Mouse (Mus musculus) midbrain, embryonic 10.5 days (tissue): ENCODE results near the gene Yaf2. TPM values are rescaled to one million over a fixed set of nuclear protein-coding genes. Genes with fewer than 3 reads are reported as not detected.
"Not testable (repeated sequence)": the region's sequence is repeated elsewhere in the genome, so short reads cannot be mapped to it uniquely, and the experiment has no call there.

Experiments
- DNase-seq: peaks from one replicate; pipeline ENCODE4 v3.0.0-alpha.2; 2017; ENCODE audit warnings: low spot score
- H3K27ac ChIP-seq: fragments of 300-500 bp; sonication (generic); replicated peaks from 2 replicates; pipeline ENCODE4 v1.5.1; 2016; ENCODE audit warnings: mild to moderate bottlenecking
- H3K27me3 ChIP-seq: fragments of 300-500 bp; sonication (generic); 2 replicates; pipeline ENCODE4 v1.6.1; 2016; ENCODE audit warnings: low read depth, mild to moderate bottlenecking; ENCODE audit not compliant: poor library complexity, severe bottlenecking
- H3K36me3 ChIP-seq: fragments of 300-500 bp; sonication (generic); 2 replicates; pipeline ENCODE4 v1.6.1; 2016; ENCODE audit warnings: mild to moderate bottlenecking, moderate library complexity
- H3K4me1 ChIP-seq: fragments of 300-500 bp; sonication (generic); 2 replicates; pipeline ENCODE4 v1.6.1; 2016
- H3K4me3 ChIP-seq: fragments of 300-500 bp; sonication (generic); 2 replicates; pipeline ENCODE4 v1.5.1; 2016; ENCODE audit warnings: mild to moderate bottlenecking, moderate library complexity
- H3K9me3 ChIP-seq: fragments of 300-500 bp; sonication (generic); replicated peaks from 2 replicates; pipeline ENCODE4 v1.6.1; 2016; ENCODE audit warnings: mild to moderate bottlenecking
- WGBS: fragments of 180-500 bp; shearing (Covaris S2); methylation state at CpG from one replicate; pipeline ENCODE4 v1.1.7; 2016; 5-methylcytosine and 5-hydroxymethylcytosine counted together
- polyA plus RNA-seq: library from polyadenylated mRNA; unstranded; fragments of >200 nt; fragmentation: Nextera tagmentation; extraction: Ambion mirVana; gene quantifications from 2 replicates; pipeline ENCODE4 v1.2.1, GENCODE M21; 2016

Yaf2 gene
- polyA plus RNA-seq, 1 experiment from 2014 or later = 110 TPM

- Histone ChIP-seq H3K27me3 (no peaks in the 10 kb centered on the region), H3K9me3 (no peaks in the 10 kb centered on the region), H3K27ac (no peak overlapping the region), H3K4me3 (no peak overlapping the region), H3K36me3 (peaks cover 17% of the 10 kb centered on the region), H3K4me1 (peaks cover 10% of the 10 kb centered on the region)
- DNase-seq = no peak
- WGBS = 90% methylated on average over 7 of the region's 7 CpGs
Observed at GRCm38 (mm10) chr15:93263566-93263965, 73.2 kb downstream of the Yaf2 start.

GRCm38 (mm10) chr15:93262818-93263217 lies 73.9 kb downstream of the Yaf2 start:
- no peak overlapping the region for H3K4me3 ChIP-seq
- no peaks in the 10 kb centered on the region for H3K27me3 ChIP-seq
- WGBS = 75% methylated on average over 5 of the region's 5 CpGs
- H3K36me3 ChIP-seq = peaks cover 24% of the 10 kb centered on the region
- no peak for DNase-seq
- no peaks in the 10 kb centered on the region for H3K9me3 ChIP-seq
- peaks cover 10% of the 10 kb centered on the region for H3K4me1 ChIP-seq
- H3K27ac ChIP-seq = no peak overlapping the region

- Histone ChIP-seq H3K27ac (no peak overlapping the region), H3K4me1 (peaks cover 7% of the 10 kb centered on the region), H3K9me3 (no peaks in the 10 kb centered on the region), H3K36me3 (peaks cover 29% of the 10 kb centered on the region), H3K4me3 (no peak overlapping the region), H3K27me3 (no peaks in the 10 kb centered on the region)
- WGBS = 93% methylated on average over 5 of the region's 5 CpGs
- no peak for DNase-seq
Observed at GRCm38 (mm10) chr15:93262274-93262673, 74.5 kb downstream of the Yaf2 start.

GRCm38 (mm10) chr15:93259933-93260332 lies 76.8 kb downstream of the Yaf2 start:
- Histone ChIP-seq H3K27me3 (no peaks in the 10 kb centered on the region), H3K4me1 (no peaks in the 10 kb centered on the region), H3K36me3 (peaks cover 51% of the 10 kb centered on the region), H3K9me3 (no peaks in the 10 kb centered on the region), H3K4me3 (no peak overlapping the region), H3K27ac (no peak overlapping the region)
- no peak for DNase-seq
- 89% methylated on average over 8 of the region's 8 CpGs for WGBS

GRCm38 (mm10) chr15:93255295-93255694 lies 81.4 kb downstream of the Yaf2 start:
- H3K27ac ChIP-seq = no peak overlapping the region
- peaks cover 77% of the 10 kb centered on the region for H3K36me3 ChIP-seq
- H3K4me3 ChIP-seq = no peak overlapping the region
- no peaks in the 10 kb centered on the region for H3K4me1 ChIP-seq
- H3K27me3 ChIP-seq = no peaks in the 10 kb centered on the region
- no peak for DNase-seq
- H3K9me3 ChIP-seq = no peaks in the 10 kb centered on the region
- WGBS = 72% methylated on average over 10 of the region's 10 CpGs

- no peak for DNase-seq
- H3K4me1 ChIP-seq = no peaks in the 10 kb centered on the region
- H3K36me3 ChIP-seq = peaks cover 80% of the 10 kb centered on the region
- 89% methylated on average over 8 of the region's 8 CpGs for WGBS
- H3K27me3 ChIP-seq = no peaks in the 10 kb centered on the region
- H3K9me3 ChIP-seq = no peaks in the 10 kb centered on the region
- H3K4me3 ChIP-seq = no peak overlapping the region
- H3K27ac ChIP-seq = no peak overlapping the region
Observed at GRCm38 (mm10) chr15:93253172-93253571, 83.6 kb downstream of the Yaf2 start.

GRCm38 (mm10) chr15:93252396-93252795 lies 84.3 kb downstream of the Yaf2 start:
- Histone ChIP-seq H3K4me3 (no peak overlapping the region), H3K4me1 (no peaks in the 10 kb centered on the region), H3K27ac (no peak overlapping the region), H3K9me3 (no peaks in the 10 kb centered on the region), H3K27me3 (no peaks in the 10 kb centered on the region), H3K36me3 (peaks cover 80% of the 10 kb centered on the region)
- no peak for DNase-seq
- 91% methylated on average over 6 of the region's 6 CpGs for WGBS

GRCm38 (mm10) chr15:93251553-93252250 lies 85.0 kb downstream of the Yaf2 start:
- 83% methylated on average over 13 of the region's 13 CpGs for WGBS
- Histone ChIP-seq H3K9me3 (no peaks in the 10 kb centered on the region), H3K36me3 (peaks cover 80% of the 10 kb centered on the region), H3K27ac (no peak overlapping the region), H3K27me3 (no peaks in the 10 kb centered on the region), H3K4me1 (no peaks in the 10 kb centered on the region), H3K4me3 (no peak overlapping the region)
- DNase-seq = no peak

- Histone ChIP-seq H3K27me3 (no peaks in the 10 kb centered on the region), H3K27ac (no peak overlapping the region), H3K4me3 (no peak overlapping the region), H3K4me1 (no peaks in the 10 kb centered on the region), H3K36me3 (peaks cover 92% of the 10 kb centered on the region), H3K9me3 (peaks cover 7% of the 10 kb centered on the region; the same call in 1 of the 2 replicates)
- WGBS = 95% methylated on average over 10 of the region's 10 CpGs
- DNase-seq = no peak
Observed at GRCm38 (mm10) chr15:93243202-93243601, 93.5 kb downstream of the Yaf2 start.

GRCm38 (mm10) chr15:93236456-93236855 lies 100.3 kb downstream of the Yaf2 start:
- not testable (repeated sequence) for H3K27ac ChIP-seq, H3K4me3 ChIP-seq, DNase-seq, H3K4me1 ChIP-seq, H3K27me3 ChIP-seq
- WGBS = 97% methylated on average over 10 of the region's 10 CpGs
- peaks cover 29% of the 10 kb centered on the region for H3K9me3 ChIP-seq
- peaks cover 48% of the 10 kb centered on the region for H3K36me3 ChIP-seq

Other genes with a start within 250 kb of the Yaf2 start
- gene Gxylt1, start 61.8 kb downstream of the Yaf2 start, polyA plus RNA-seq = 12.8 and 14.5 TPM in 2 replicates
- 156 and 163 TPM in 2 replicates for gene Zcrb1, start 61.4 kb upstream of the Yaf2 start, polyA plus RNA-seq
- 96.8 and 103 TPM in 2 replicates for gene Pphln1, start 61.4 kb upstream of the Yaf2 start, polyA plus RNA-seq